Mouse (Mus musculus) colon, adult 2 months (tissue): ENCODE data around the gene Olfr1135. TPM values are rescaled to one million over a fixed set of nuclear protein-coding genes. Genes with fewer than 3 reads are reported as not detected.

Experiments
- polyA plus RNA-seq: library from polyadenylated mRNA; depleted of rRNA; stranded (reverse); fragments of >200 nt; gene quantifications from 2 replicates; pipeline ENCODE4 v1.2.3, GENCODE M21; 2012; rRNA removed

The Olfr1135 gene
- not detected in 2 replicates for polyA plus RNA-seq

DNA sequence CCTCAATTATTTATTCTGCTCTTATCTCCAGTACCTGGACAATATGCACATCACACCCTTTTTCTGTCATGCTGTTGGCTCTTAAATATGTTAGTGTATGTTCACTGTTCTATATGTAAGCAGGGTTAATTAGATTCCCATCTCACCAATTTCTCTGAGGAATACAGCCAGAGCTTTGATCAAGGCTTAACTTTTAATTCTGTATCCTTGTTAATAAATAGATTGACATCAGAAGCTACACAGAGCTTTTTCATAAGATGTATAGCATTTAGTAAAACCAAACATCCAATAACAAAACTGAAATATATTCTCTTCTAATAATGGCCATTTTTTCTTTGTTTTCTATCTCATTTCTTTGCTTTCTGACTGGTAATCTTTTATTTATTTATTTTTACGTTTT lies at the start of gene Olfr1135:
Olfr1135 (minus strand) TSS at position 101 of the 400 bp plus-strand sequence.

DNA sequence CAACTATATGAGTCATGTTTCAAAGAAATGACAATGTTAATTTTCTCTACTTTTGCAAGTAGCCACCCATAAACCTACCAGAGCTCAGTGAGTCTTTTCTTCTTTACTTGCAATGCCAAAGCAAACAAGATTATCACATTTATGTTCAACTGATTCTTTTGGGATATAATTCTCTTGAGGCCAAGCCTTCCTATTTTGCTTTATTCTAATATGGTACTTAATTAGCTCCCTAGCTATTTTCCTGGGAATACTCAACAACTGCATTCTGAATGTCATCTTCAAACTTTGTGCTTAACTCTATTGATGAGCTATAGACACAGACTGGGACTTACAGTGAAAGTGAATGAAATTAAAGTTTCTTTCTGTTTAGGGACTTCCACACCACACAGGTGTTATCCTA lies 39.6 kb upstream of the Olfr1135 start, which contains the start of gene Olfr1137:
Olfr1137 (minus strand) TSS at position 101 of the 400 bp plus-strand sequence.

DNA sequence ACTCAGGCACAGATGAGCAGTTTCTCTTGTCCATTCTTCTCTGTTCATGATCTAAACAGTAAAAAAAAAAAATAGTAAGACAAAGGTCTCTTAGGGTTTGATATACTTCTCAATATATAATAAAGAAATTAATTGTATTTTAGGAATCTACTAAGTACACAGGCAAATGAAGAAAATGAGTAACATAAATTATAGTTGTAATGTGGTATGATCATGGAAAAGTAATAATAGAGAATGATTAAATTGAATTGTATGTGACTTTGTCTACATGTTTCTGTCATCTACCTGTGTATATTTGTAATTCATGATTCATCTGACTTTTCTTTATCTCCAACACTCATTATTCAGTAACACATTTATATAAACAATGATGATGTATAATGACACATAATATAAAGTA lies 20.4 kb upstream of the Olfr1135 start, which contains the start of gene Olfr1136:
Olfr1136 (minus strand) TSS at position 101 of the 400 bp plus-strand sequence.

DNA sequence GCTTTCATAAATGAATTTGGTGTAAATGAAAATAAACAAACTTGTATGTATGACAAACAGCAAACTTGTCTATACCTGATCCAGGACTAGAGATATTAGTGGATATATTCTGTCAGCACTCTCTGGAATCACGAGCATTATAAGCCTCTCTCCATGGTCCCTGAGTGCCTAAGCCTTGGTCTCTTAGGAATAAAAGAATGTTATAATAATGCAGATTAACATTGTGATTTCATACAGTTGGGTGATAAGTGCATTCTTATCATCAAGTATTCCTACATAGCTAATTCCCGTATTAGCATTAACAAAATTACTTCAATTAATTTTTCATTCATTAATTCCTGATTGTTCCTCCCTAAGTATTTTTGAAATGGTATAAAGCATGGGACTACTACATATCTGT lies 15.1 kb downstream of the Olfr1135 start, which contains the start of gene Olfr1134:
Olfr1134 (minus strand) TSS at position 101 of the 400 bp plus-strand sequence.

DNA sequence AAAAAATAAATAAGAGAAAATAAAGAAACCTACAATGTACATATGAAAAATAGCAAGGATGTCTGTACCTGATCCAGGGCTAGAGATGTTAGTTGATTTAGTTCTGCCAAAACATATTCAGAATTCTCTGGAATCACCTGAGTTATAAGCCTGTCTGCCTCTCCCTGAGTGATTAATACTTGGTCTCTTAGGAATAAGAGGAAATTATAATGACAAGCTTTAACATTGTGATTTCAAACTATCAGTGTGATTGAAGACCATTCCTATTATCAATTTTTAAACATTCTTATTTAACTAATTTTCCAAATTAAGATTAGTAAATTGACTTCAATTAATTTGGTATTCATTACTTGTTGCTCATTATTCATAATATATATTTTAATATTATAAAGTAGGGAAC lies 26.2 kb downstream of the Olfr1135 start, which contains the start of gene Olfr1133:
Olfr1133 (minus strand) TSS at position 101 of the 400 bp plus-strand sequence.

DNA sequence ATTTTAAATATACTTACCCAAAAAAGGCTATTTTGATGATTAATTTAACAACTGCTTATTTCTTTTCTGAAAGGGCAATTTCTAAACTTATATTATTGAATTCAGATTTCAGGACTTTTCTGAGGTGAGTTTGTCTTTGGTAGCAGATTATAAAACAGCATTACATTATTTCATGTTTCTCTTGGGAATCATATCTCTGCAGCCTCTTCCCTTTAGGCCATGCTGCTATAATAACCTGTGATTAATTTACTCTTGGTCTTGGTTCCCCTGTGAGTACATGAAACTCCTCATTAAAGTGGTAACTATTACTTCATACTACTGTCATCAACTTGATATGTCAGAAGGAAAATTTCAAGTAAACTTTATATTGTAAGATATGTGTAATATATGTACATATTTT lies 36.0 kb downstream of the Olfr1135 start, which contains the start of gene Olfr1132:
Olfr1132 (minus strand) TSS at position 101 of the 400 bp plus-strand sequence.

DNA sequence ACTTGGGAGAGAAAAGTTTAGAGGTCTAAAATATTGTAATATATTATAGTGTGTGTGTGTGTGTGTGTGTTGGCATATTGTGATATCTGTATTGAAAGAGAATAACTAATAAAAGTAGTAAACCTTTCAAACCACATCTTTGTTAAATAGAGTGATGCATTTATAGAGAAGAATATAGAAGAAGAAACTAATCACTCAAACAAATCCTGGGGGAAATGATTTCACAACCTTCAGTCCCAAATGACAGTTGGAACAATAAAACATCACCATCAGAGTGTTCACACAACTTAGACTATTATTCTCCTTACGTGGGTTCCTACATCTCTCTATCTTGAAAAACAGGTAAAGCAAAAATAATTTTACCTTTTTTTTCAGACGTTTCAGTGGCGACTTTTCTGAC lies 46.7 kb downstream of the Olfr1135 start, which contains the start of gene Olfr1131:
Olfr1131 (plus strand) TSS at position 301 of the 400 bp plus-strand sequence.

Other genes starting within 250 kb of the Olfr1135 start
- gene Olfr1124, start 243.4 kb downstream of the Olfr1135 start, polyA plus RNA-seq = not detected in 2 replicates
- gene Olfr1126, start 219.7 kb downstream of the Olfr1135 start, polyA plus RNA-seq = not detected in 2 replicates
- gene Pramel7, start 176.6 kb downstream of the Olfr1135 start, polyA plus RNA-seq = not detected in 2 replicates
- not detected in 2 replicates for gene Pramel6, start 167.1 kb downstream of the Olfr1135 start, polyA plus RNA-seq
- not detected in 2 replicates for gene Olfr153, start 141.9 kb downstream of the Olfr1135 start, polyA plus RNA-seq
- gene Olfr1128, start 128.1 kb downstream of the Olfr1135 start, polyA plus RNA-seq = not detected in 2 replicates
- not detected in 2 replicates for gene Olfr1129, start 99.8 kb downstream of the Olfr1135 start, polyA plus RNA-seq
- gene Olfr1130, start 67.5 kb downstream of the Olfr1135 start, polyA plus RNA-seq = not detected in 2 replicates
- not detected in 2 replicates for gene Olfr1131, start 46.6 kb downstream of the Olfr1135 start, polyA plus RNA-seq
- gene Olfr1132, start 36.1 kb downstream of the Olfr1135 start, polyA plus RNA-seq = not detected in 2 replicates
- gene Olfr1133, start 26.3 kb downstream of the Olfr1135 start, polyA plus RNA-seq = not detected in 2 replicates
- gene Olfr1134, start 15.2 kb downstream of the Olfr1135 start, polyA plus RNA-seq = not detected in 2 replicates
- not detected in 2 replicates for gene Olfr1136, start 20.3 kb upstream of the Olfr1135 start, polyA plus RNA-seq
- gene Olfr1137, start 39.5 kb upstream of the Olfr1135 start, polyA plus RNA-seq = not detected in 2 replicates
- not detected in 2 replicates for gene Olfr1138, start 66.3 kb upstream of the Olfr1135 start, polyA plus RNA-seq
- gene Olfr1140, start 70.1 kb upstream of the Olfr1135 start, polyA plus RNA-seq = not detected in 2 replicates
- not detected in 2 replicates for gene Olfr1141, start 80.3 kb upstream of the Olfr1135 start, polyA plus RNA-seq
- not detected in 2 replicates for gene Olfr152, start 105.8 kb upstream of the Olfr1135 start, polyA plus RNA-seq
- not detected in 2 replicates for gene Olfr1143, start 126.9 kb upstream of the Olfr1135 start, polyA plus RNA-seq
- not detected in 2 replicates for gene Olfr1145, start 136.2 kb upstream of the Olfr1135 start, polyA plus RNA-seq
- not detected in 2 replicates for gene Olfr1148, start 156.9 kb upstream of the Olfr1135 start, polyA plus RNA-seq
- not detected in 2 replicates for gene Olfr1150-ps1, start 170.3 kb upstream of the Olfr1135 start, polyA plus RNA-seq
- not detected in 2 replicates for gene Olfr1151, start 182.2 kb upstream of the Olfr1135 start, polyA plus RNA-seq
- not detected in 2 replicates for gene Olfr1152, start 192.8 kb upstream of the Olfr1135 start, polyA plus RNA-seq
- gene Olfr1153, start 221.3 kb upstream of the Olfr1135 start, polyA plus RNA-seq = not detected in 2 replicates
- not detected in 2 replicates for gene Olfr1154, start 231.5 kb upstream of the Olfr1135 start, polyA plus RNA-seq